Mouse (Mus musculus) hindbrain, embryonic 13.5 days (tissue): ENCODE data around the gene Gm21812. TPM values are rescaled to one million over a fixed set of nuclear protein-coding genes. Genes with fewer than 3 reads are reported as not detected.
"Not testable (repeated sequence)": the region's sequence is repeated elsewhere in the genome, so short reads cannot be mapped to it uniquely, and the experiment has no call there.

Experiments
- ATAC-seq: fragments of 200-750 bp; cut with Nextera tagmentation; 2 replicates; pipeline ENCODE4 v1.8.0; 2017; ENCODE audit warnings: moderate TSS enrichment; ENCODE audit not compliant: low FRiP score
- H3K27ac ChIP-seq: fragments of 300-500 bp; sonication (generic); 2 replicates; pipeline ENCODE4 v1.5.1; 2015; ENCODE audit warnings: inconsistent platforms, mild to moderate bottlenecking, moderate library complexity
- H3K27me3 ChIP-seq: fragments of 300-500 bp; sonication (generic); 2 replicates; pipeline ENCODE4 v1.6.1; 2015; ENCODE audit warnings: mild to moderate bottlenecking, inconsistent platforms
- H3K36me3 ChIP-seq: fragments of 300-500 bp; sonication (generic); 2 replicates; pipeline ENCODE4 v1.6.1; 2015; ENCODE audit warnings: mild to moderate bottlenecking, inconsistent platforms
- H3K4me1 ChIP-seq: fragments of 300-500 bp; sonication (generic); replicated peaks from 2 replicates; pipeline ENCODE4 v1.6.1; 2015; ENCODE audit warnings: inconsistent platforms
- H3K4me2 ChIP-seq: fragments of 300-500 bp; sonication (generic); 2 replicates; pipeline ENCODE4 v1.6.1; 2015; ENCODE audit warnings: inconsistent platforms, mild to moderate bottlenecking, moderate library complexity
- H3K4me3 ChIP-seq: fragments of 300-500 bp; sonication (generic); 2 replicates; pipeline ENCODE4 v1.5.1; 2015; ENCODE audit warnings: mild to moderate bottlenecking, inconsistent platforms
- H3K9ac ChIP-seq: fragments of 300-500 bp; sonication (generic); 2 replicates; pipeline ENCODE4 v1.6.1; 2015; ENCODE audit warnings: mild to moderate bottlenecking, inconsistent platforms
- H3K9me3 ChIP-seq: fragments of 300-500 bp; sonication (generic); 2 replicates; pipeline ENCODE4 v1.6.1; 2016; ENCODE audit warnings: inconsistent platforms
- WGBS: fragments of 180-500 bp; shearing (Covaris S2); methylation state at CpG from one replicate; pipeline ENCODE4 v1.1.7; 2015; 5-methylcytosine and 5-hydroxymethylcytosine counted together
- polyA plus RNA-seq: library from polyadenylated mRNA; unstranded; fragments of >200 nt; fragmentation: Nextera tagmentation; extraction: Ambion mirVana; gene quantifications from 2 replicates; pipeline ENCODE4 v1.2.1, GENCODE M21; 2015

Gene Gm21812
- not detected in 2 replicates for polyA plus RNA-seq

- not testable (repeated sequence) for H3K4me1 ChIP-seq, H3K4me2 ChIP-seq, H3K36me3 ChIP-seq, ATAC-seq, H3K9me3 ChIP-seq, H3K27ac ChIP-seq, H3K4me3 ChIP-seq, H3K9ac ChIP-seq, H3K27me3 ChIP-seq
- no CpG with 5 or more reads among the region's 4 CpGs for WGBS
Measured at GRCm38 (mm10) chrY:9347084-9347483, at the start of gene Gm21812. Gm21812 (minus strand) TSS chrY:9347184.

Other genes starting within 250 kb of the Gm21812 start
- not detected in 2 replicates for gene Gm21292, start 213.3 kb downstream of the Gm21812 start, polyA plus RNA-seq
- not detected in 2 replicates for gene Gm21721, start 145.0 kb downstream of the Gm21812 start, polyA plus RNA-seq
- gene Gm21874, start 69.0 kb upstream of the Gm21812 start, polyA plus RNA-seq, result not detected in 2 replicates